Mouse (Mus musculus): ENCODE results near the gene Ube2t.

Ube2t gene

GRCm38 (mm10) chr1:134995954-134996353 lies 33.6 kb downstream of the Ube2t start:
- DNase-seq, result no peak

GRCm38 (mm10) chr1:134996471-134996870 lies 34.1 kb downstream of the Ube2t start:
- no peak for DNase-seq

- DNase-seq, result no peak
Observed at GRCm38 (mm10) chr1:134997568-134997967, 35.2 kb downstream of the Ube2t start.

DNA sequence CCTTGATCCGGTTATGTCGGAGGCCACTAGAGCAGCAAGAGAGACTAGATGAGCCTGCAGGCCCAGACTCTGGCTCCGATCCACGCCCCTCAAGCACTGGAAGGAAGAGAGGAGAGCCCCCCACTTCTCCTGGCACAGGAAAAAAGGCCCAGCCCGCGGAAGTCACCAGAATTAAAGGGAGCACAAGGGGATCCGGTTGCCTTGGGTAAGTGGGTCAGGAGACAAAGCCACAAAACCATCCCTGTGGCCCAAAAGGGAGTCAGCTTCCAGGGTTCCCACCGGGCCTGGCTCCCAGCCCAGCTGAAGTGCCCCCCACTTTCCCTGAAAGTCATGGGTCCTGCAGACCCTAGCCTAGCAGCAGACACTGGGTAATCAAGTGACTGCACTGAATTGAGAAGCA lies 35.9 kb downstream of the Ube2t start:
- no peak for DNase-seq

GRCm38 (mm10) chr1:135000527-135000926 lies 38.2 kb downstream of the Ube2t start:
- DNase-seq, result no peak

DNA sequence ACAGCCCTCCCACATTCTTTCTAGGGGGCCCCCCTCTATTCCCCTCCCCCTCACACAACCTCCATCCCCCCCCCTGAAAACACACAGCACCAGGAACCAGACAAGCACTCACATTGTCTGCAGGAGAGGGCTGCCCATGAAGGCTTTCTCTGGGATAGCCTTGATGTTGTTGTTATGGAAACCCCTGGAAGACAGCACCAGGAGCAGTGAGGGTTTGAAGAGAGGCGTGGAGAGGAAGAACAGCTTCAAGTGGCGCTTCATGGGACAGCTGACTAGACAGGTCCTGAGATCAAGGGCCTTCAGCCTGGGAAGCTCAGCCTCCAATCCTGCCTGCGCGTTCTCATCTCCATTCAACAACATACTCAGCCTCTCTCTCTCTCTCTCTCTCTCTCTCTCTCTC lies 41.0 kb downstream of the Ube2t start:
- no peak for DNase-seq

DNA sequence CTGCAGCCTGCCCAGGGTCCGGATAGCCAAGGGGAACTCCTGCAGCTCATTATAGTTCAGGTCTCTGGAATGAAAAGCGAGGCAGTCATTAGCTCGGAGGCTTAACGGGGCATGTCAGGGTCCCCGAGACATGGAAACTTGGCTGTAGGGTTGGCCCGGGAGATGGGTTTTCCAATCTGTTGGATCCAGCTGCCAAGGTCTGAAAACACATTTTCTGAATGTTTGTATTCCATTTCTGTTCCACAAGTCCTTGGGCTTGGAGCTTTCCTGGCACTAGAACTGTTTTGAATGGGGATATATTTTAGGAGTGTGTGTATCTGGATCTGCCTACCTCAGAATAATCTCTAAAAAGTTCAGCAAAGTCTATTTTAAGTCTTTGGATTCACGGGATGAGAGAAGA lies 43.3 kb downstream of the Ube2t start:
- DNase-seq, result no peak

DNA sequence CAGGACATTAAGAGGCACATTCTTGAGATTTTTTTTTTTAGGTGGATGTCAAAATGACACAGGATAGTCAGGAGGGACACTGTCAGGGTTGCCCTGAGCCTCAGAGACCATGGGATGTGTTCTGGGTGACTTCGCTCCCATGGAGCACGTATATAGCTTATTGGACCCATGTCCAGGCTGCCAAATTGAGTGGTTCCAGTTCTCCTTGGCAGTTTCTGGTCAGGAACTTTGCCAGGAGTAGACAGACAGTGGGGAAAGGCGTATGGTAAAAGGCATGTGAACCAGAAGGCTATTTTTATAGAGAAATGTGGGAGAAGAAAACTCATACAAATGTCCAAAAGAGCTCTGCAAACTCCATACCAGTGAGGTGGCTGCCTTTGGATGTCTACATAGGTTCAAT lies 47.5 kb downstream of the Ube2t start:
- DNase-seq, result no peak

DNA sequence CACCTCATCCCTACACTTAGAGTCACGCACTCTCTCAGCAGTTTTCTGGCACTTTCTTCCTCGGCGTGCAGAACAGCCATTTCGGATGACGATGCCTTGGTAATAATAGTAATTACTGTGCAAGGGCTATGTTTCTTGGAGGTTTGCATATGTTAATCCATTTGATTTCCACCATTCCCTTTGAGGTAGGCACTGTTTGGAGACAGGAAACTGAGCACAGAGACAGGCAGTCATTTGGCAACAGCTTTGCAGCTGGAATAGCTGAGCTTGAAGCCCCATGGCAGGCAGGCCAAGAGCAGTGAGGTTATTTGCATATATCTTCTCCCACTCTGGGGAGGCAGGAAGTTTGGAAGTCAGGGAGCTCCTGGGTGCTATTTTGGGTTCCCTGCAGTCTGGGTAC lies 49.5 kb downstream of the Ube2t start:
- no peak for DNase-seq

DNA sequence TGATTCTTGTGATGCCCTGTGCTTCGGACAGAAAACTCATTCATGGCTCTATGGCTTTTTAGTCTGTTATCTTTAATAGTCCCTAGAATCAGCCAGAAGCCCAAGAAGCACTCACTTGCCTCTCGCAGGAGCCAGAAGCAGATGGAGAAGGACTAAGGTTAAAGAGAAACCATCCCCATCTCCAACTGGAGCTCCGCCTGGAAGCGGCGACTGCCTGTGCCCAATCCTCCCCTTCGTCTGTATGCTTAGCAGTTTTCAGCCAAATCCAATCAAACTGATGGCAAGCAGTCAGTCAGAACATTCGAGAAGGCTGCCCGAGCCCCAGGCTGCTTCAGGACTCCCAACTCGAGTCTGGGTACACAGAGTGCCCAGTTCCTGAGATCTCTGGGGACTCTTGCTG lies 50.1 kb downstream of the Ube2t start:
- no peak for DNase-seq

GRCm38 (mm10) chr1:135014921-135015445 lies 52.6 kb downstream of the Ube2t start:
- DNase-seq, result no peak

DNA sequence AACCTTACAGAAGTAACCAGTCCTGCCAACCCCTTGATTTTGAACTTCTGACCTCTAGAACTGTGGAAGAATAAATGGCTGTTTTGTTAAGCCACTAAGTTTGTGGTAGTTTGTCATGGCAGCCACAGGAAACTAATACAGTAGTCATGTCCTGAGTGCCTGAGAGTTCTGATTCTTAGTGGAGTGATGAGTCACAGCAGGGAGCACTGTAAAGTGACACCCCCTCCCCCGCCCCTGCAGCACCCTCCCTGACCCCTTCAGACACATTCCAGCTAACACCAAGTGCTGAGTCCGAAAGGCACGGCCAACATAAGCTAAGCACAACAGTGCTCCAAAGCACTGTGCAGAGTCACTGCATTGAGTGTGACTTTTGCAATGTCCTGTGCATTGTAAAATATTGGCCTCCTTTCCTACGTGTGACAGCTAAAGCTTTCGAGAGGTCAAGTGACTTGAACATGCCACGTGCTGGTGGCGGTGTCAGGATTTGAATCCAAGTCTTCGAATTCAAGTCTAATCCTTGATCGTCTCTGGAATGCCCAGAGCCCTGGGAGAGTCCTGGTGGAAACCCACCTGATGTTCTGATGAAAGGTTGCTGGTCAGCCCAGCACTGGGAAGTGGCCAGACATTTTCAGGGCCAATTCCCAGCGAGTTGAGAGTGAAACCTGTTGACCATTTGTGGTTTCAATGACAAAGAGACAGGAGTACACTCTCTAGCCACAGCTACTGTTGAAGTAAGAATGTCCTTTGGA lies 54.7 kb downstream of the Ube2t start:
- DNase-seq, result no peak

DNA sequence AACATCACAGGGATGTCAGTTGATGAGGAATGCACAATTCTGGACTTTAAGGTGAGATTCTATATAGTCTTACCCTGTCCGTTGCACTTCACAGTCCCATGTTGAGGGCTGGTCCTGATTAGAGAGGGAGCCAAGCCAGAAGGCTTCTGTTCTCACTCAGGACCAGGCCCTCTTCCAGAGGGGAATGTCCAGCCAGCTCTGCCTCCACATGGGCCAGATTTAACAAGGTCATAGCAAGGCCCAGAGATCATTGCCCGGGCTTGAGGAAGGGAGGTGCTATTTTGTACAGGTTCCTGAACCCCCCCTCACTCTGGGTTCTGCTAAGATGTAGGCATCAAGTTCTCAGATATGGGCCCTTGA lies 55.3 kb downstream of the Ube2t start:
- no peak for DNase-seq

DNA sequence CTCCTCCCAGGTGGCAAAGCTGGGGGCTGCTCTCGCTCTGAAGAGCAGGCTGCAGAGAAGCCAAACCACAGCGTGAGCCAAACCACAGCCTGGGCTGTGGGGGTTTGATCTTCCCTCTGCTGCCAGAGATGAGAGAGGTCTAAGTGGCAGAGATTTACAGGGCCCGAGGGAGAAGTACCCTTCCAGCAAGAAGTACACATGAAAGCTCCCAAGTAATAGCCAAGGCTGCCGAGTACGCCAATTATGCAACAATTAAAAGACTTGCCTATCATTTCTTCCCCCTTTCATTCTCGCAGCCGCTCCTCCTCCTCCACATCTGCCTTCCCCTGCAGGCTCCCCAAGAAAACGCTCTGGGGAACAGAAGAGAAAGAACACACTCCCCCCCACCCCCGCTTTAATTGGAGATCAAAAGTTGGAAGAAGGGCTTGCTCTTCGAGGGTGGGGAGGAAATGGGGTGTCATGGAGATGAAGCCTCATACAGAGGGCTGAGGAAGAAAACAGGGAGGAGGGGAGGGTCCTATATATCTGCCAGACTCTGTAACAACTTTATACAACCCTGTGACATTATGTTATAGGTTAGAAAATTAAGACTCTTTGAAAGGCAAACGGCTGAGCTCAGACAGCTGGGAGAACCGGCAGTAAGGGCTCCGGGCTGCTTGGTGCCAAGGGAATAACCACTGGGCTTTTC lies 56.9 kb downstream of the Ube2t start:
- DNase-seq, result no peak

GRCm38 (mm10) chr1:135019775-135020167 lies 57.4 kb downstream of the Ube2t start:
- no peak for DNase-seq

DNA sequence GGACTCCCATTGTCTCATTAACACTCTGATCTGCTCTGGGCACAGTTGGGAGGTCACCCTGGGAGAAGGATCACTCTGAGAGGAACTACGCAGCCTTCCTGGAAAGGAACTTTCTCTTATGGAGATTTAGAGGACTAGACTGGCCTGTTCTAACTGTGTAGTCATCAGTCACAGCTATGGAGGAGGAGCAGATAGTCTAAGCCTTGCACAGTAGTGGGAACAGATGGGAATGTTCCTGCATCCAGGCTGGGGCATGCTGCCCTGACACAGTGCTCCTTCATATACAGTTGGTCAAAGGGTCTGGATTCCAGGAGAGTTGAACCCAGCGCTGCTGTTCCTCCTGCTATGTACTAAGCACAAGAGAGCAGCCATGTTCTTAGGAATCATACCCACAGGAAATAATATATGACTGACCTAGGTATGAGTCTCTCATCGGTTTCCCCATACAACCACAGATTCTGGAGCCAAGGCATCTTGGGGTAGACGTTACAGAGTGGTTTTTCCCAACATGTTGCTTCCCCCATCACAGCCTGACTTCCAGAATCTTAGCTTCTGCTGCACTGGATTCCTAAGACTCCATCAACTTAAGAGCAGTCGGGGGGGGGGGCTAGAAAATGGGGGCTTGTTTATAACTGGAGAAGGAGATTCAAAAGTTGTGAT lies 58.0 kb downstream of the Ube2t start:
- no peak for DNase-seq

DNA sequence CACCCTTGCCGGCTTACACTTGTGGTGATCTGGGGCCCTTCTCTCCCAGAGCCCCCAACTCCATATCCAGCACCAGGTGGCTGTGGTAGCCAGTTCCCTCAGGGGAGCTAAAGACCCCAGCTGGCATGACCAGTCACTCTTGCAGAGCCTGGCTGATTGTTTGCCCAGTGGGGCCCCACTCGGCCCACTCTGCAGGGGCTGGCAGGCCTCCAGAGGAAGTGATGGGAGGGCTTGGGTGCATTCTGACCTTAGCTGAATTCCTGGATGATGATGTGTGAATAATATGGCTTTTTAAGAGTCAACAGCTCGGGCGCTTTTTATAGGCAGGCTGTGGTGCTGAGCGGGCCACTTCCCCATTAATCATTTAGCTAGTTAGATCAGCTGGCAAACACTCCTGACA lies 58.6 kb downstream of the Ube2t start:
- DNase-seq, result peak in 1 of 2 experiments; percentile 4

- no peak for DNase-seq
Observed at GRCm38 (mm10) chr1:135021936-135022335, 59.6 kb downstream of the Ube2t start.

- DNase-seq, result no peak
Observed at GRCm38 (mm10) chr1:135023583-135023982, 61.2 kb downstream of the Ube2t start.

All from kidney, adult 8-10 months (tissue).